Mouse (Mus musculus) mouse embryonic stem cell (cell line): ENCODE results near the gene Rbm20.

Source experiments
- in situ Hi-C, 2 experiments: fragments of 300-500 bp; cut with MboI; formaldehyde crosslinking; loops; 1 replicate in 1 of 2; 3 replicates in 1 of 2; pipeline ENCODE4 v1.14.3; 2019 to 2020; ENCODE audit warnings: low sequenced_read_pairs in 2 of 2, low pct_unique_long_range_greater_than_20kb in 1 of 2, mixed read lengths in 1 of 2; ENCODE audit not compliant: unreplicated experiment in 1 of 2

Gene Rbm20

DNA sequence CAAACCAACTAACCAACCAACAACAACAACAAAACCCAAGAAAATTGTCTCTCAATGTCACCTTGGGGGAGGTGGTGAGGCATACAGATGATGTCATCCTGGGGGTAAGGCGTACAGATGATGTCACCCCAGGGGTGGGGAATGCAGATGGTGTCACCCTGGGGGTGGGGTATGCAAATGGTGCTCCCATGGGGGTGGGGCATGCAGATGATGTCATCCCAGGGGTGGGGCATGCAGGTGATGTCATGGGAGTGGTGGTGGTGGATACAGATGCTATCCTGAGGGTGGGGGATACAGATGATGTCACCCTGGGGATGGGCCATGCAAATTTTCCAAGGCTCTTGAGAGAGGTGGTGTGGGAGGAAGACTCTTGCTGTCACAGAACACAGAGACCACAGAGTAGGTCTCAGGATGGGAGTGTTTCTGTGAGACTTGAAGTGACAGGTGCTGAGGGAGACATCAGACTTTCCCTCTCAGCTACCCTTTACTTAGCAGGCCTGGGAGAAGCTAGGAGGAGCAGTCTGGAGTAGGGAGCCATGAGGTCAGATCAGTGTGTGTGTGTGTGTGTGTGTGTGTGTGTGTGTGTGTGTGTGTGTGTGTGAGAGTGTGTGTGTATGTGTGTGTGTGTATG is 63.8 kb downstream of the Rbm20 start:
- in situ Hi-C loops: loop anchor here in 1 of 2 experiments (25.0 kb wide), 1 partner anchor 354 kb away; the partner anchor contains the start of gene Smndc1

DNA sequence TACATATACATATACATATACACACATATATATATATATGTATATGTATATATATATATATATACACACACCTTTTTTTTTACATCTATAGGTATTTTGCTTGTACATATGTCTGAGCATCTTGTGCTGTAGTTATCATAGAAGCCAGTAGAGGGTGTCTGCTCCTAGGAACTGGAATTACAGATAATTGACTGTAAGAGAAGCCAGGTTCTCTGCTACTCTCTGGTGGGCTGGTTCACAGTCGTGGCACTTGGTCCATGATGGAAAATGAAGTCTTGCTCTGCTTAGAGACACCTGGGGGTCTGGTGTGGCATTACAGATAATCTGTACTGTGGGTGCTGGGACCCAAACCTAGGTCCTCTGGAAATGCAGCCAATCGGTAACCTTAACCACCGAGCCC is 64.8 kb downstream of the Rbm20 start:
- in situ Hi-C loops: loop anchor here in 1 of 2 experiments (25.0 kb wide), 1 partner anchor 355 kb away; the partner anchor contains the start of gene Smndc1

DNA sequence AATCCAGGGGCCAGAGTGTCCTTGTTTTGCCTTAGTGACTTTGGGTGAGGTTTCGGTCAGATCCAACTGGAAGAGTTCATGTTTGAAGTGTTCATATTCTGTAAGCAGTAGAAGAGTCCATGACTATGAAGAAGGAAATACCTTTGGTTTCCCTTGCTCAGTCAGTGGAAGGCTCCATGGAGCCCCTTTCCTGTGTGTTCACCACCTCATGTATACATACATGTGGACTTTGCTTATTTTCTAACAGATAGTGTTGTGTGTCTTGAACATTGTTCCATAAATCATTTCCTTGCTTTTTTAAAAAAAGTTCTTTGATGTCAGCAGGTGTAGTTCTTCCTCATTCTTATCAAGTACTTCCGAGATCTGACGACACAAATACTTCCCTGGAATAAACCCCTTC is 68.2 kb downstream of the Rbm20 start:
- in situ Hi-C loops: loop anchor here in 1 of 2 experiments (25.0 kb wide), 1 partner anchor 358 kb away; the partner anchor contains the start of gene Smndc1

DNA sequence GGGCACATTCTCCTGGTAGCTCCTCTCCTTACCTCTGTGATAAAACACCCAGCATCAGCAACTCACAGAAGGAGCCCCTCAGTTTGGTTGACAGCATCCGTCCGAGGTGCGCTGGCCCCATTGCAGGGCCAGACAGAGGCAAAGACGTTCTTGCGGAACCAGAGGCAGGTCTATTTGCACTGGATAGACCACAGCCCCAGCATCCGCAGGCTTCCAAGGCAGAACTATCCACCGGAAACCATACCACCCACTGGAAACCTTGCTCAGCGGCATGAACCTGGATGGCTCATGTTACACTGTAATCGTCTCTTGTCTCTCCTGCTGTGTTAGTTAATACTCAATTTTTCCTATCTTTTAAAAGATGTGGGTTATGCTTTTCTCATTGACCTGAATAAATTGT is 69.0 kb downstream of the Rbm20 start:
- in situ Hi-C loops: loop anchor here in 1 of 2 experiments (25.0 kb wide), 1 partner anchor 359 kb away; the partner anchor contains the start of gene Smndc1

DNA sequence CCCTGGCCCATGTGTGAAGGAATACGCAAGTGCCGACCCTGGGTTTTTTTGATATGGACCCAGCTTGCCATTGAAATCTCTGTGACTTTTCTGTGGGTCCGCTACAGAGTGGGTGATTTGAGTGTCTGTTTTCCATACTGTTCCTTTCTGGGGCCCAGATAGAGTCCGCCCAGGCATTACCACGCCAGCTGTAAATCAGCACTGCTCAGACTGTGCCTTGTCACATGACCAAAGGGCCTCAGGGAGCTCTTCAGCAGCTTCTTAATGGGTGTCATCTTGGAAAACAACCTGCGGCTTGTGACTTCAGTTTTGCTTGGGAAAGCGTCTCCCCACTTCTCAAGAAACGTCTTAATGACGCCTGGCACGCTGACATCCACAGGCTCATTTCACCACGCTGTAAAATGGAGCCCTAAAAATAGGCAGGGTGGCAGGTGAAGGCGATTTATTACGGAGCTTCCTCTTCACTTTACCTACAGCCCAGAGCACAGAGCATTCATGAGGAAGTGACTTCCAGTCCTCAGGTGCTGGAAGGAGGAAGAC is 71.2 kb downstream of the Rbm20 start:
- in situ Hi-C loops: loop anchor here in 1 of 2 experiments (25.0 kb wide), 1 partner anchor 361 kb away; the partner anchor contains the start of gene Smndc1

DNA sequence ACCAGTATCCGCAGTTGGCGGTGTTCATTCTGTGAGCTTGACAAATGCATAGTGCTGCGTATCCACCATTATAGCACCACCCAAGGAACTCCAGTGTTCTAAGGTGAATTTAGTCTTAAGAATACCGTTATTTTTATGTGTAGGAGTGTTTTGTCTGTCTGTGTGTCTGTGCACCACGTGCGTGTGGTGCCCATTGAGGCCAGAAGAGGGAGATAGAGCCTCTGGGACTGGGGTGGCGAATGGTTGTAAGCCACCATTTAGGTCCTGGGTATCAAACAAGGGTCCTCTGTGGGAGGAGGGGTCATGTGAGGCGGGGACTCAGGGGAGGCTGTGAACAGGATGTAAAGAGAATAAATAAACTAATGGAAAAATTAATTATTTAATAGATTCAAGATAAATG is 72.2 kb downstream of the Rbm20 start:
- in situ Hi-C loops: loop anchor here in 1 of 2 experiments (25.0 kb wide), 1 partner anchor 362 kb away; the partner anchor contains the start of gene Smndc1

DNA sequence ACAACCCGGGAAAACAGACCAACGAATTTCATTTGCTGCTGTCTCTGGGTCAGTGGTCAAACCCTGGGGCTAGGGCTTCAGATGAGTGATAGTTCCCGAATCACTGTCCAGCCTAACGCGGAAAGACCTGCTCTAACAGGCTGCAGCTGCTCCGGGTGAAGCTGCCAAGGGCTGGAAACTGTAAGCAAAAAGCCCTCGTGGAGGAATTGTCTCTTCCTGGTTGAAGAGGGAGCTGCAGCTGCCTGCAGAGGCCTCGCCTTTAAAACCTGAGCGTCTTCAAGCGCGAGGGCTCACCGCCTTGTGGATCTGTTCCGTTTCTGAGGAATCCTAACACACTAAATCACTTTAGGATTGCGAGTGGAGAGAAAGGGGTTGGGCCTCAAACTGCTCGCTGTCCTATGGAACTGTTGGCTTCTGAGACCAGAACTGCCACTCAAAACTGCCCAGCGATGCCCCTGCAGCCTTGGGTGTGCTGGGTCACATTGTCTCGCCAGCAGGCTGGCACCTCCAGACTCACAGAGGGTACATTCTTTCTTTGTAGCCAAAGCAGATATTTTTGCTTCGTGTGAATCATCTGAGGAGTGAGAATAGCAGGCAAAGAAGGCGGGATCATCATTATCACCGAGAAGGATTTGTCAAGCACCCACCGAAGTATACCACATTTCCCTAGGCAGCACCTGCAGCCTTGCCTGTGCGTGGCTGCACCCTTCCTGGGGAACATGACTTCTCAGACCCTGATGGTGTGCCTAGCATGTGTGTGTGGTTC is 74.5 kb downstream of the Rbm20 start:
- in situ Hi-C loops: loop anchor here in 1 of 2 experiments (10.0 kb wide), 1 partner anchor 107 kb away; no protein-coding TSS in a partner anchor

DNA sequence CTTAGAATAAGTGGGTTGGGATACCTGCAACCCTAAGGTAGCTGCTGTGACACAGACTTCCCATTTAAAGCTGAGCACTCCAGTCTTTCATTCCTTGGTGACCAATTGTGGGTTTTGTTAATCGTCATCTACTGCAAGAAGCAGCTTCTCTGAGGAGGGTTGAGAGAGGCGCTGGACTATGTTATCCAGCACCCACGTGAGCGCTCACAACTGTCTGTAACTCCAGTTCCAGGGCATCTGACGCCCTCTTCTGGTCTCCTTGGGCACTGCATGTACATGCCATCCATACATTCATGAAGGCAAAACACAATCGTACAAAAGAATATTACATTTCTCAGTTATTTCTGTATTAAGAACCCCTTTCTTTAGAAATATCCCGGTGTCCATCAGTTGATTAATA is 75.9 kb downstream of the Rbm20 start:
- in situ Hi-C loops: loop anchor here in 1 of 2 experiments (10.0 kb wide), 1 partner anchor 108 kb away; no protein-coding TSS in a partner anchor

DNA sequence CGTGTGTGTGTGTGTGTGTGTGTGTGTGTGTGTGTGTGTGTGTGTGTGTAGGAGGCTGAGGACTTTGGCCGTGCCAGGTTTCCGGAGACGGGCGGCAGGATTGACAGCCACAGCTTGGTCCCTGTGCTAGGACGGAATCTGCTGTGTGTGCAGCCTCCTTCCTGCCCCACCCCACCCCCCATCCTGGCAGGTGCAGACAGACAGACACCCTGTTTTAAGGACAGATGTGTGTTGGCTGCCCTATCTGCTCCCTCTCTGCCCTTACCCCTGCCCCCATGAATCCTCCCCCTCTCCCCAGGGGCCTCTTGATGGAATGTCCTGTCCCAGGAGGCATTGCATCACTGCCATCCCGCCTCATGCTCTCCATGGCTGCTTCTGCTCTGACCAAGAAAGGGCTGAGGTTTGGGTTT is 77.3 kb downstream of the Rbm20 start:
- in situ Hi-C loops: loop anchor here in 1 of 2 experiments (10.0 kb wide), 1 partner anchor 110 kb away; no protein-coding TSS in a partner anchor

DNA sequence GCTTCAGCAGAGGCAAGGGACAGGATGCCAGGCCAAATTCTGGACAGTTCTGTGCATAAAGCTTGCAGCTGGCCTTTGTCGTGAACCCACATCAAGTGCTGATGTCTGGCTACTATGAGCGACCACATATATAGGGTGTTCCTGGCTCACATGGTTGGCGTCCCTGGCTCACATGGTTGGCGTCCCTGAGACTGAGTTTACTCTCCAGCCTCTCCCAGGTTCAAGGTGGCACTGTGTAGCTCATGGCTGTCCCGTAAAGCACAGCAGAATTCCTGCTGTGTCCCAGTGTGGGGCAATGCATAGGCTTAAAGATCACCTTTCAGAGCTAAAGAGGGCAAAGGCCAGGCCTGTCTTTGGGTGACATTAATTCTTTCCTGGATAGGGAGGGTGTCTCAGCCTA is 78.2 kb downstream of the Rbm20 start:
- in situ Hi-C loops: loop anchor here (5.0 to 10.0 kb wide), 2 partner anchors 103 to 111 kb away; no protein-coding TSS in a partner anchor

DNA sequence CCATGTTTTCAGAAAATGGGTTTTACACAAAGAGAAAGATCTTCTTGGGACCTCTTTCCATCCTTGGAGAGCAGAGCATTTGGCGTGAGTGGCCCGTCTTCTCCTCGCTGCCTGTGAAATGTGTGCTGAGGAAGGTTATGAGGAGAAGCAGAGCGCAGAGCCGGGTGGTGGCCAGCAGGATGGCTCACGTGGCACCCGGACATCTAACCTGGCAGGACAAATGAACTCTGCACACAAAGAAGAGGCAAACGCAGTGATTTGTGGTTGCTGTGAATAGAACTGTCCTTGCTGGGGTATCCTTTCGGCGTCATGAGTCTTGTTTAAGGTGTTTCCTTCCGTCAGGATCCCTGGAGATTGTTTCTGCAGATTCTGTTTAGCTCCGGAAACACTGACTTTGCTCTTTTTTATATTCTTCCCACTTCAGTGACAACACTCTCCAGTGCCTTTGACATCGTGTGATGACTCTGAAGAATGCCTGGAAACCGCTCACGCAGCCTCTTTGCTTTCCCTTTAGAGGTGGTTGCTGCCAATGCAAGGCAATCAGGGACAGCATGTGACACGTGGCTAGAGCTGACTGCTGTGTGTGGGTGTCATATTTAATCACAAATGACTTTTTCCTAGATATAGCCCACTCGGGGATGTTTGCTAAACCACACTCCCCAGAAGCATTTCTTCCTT is 80.5 kb downstream of the Rbm20 start:
- in situ Hi-C loops: loop anchor here (5.0 to 10.0 kb wide), 2 partner anchors 105 to 113 kb away; no protein-coding TSS in a partner anchor

DNA sequence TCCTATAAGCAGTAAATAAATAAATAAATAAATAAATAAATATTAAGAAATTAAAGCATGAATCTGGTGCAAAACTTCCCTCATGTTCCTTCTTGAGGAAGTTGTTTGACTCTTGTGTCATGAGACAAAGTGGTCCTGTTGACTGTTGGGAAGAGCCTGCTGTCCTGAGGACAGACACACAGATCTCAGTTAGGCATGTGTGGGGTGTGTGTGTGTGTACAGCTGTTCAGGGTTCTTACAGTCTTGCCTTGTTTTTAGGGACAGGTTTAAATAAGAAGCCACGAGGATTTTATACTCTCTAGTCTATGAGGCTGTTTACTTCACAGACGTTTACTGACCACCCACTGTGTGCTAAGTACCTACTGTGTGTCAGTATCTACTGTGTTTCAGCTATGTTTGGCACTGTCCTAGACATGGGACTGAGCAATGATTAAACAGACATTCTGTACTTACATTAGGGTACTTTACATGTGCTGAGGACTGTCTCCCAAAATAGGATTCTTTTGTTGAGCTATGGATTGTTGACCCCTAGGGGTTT is 81.8 kb downstream of the Rbm20 start:
- in situ Hi-C loops: loop anchor here (5.0 to 10.0 kb wide), 2 partner anchors 107 to 114 kb away; no protein-coding TSS in a partner anchor

DNA sequence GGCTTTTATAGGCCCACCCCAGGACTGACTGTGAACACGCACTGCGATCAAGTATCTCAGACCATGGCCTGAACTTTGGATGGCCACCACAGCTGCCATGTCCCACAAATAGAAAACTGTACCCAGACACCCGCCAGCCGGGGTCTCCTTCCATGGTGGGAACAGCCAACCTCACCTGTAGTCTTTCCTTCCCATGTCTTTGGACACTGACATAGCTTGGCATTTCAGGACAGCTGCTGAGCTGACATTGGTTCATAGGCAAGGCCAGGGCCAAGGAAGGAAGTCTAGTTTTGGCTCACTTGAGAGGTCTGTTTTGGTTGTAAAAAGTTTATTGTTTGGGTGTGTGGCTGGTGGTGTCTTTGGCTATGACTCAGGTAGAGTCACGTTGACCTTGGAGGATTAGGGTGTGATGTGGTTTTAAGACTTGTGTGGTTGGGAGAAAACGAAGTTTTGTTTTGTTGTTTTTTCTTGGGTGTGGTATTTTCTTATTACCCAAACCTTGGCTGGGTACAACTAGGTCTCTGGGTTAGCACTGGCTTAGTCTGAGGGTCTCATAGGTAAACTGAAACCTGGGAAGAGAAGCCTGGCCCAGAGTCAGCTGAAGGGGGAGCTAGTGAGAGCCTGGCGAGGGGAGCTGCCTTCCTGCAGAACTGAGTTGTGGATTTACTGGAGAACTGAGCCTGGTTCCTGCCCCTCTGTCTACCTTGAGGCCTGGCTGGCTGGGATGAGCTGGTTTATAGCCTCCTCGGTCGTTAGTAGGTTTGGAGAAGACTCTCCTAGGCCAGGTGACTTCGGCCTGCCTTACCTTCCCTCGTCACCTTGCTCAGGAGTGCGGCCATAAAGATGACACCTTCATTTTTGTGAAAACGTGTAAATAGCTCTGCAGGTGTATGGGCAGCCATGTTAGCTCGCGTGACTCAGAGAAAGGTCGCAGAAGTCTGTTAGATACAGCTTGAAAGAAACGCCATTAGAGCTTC is 83.3 kb downstream of the Rbm20 start:
- in situ Hi-C loops: no loop called here

DNA sequence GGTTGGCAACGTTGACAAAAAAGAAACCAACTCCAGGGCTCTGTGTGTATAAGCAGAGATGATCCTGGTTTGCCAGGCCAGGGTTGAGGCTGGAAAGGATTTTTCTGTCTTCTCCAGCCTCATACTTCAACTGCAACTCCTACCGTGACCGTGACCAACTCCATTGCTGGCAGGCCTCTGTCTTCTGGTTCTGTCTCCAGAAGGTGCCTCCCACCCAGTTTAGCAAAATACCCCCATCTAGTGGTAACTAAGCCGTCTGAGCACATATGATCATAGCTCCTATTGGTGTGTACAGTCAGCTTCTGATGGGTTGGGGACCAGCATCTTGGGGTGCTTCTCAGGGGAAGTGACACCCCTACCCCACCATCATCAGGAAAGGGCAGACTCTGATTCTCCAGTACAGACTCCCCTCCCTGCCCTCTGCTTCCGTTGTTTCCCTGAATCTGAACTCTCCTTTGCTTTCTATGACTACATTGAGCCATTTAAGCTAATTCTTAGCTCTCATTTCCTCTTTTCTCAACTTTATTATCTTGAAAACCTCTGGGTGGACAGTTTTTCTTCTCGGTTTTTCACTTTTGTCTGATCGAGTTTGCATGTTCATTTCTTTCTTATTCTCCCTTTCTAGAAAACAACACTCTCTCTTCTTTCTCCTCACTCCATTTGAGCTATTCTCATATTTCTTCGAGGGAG is 85.8 kb downstream of the Rbm20 start:
- in situ Hi-C loops: no loop called here

DNA sequence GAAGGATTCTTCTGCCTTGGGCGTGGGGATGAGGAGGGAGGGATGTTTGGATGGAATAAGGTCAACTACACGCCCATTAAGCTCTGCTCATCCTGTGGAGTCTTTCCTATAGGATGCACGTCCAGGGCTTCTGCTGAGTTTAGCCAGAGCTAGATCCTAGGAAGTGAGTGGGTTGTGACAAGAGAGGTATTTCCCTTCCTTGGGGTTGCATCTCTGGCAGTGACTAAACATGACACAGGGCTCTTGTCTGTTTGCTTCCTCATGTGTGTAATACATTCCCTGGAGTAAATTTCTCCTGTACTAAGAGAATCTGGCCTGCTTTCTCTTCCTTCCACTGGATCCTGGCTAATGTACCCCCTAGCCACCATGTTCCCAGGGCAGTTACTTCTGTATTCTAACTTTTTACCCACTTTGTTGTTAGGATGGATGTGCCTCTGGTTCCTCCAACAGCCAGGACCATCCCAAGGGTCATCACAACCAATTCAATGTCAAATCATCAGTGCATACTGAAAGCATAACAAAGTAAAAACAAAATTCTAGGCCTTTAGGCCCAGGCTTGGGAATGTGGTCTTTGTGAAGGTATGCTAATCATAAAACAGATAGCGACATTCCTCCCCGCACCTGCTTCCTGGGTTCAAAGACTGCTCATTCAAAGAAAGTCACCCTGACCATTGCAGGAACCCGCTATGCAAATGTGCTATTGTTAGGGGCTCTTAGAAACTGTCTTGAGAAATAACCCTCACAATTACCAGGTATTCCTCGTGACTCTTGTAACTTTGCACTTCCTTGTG is 87.8 kb downstream of the Rbm20 start:
- in situ Hi-C loops: no loop called here

DNA sequence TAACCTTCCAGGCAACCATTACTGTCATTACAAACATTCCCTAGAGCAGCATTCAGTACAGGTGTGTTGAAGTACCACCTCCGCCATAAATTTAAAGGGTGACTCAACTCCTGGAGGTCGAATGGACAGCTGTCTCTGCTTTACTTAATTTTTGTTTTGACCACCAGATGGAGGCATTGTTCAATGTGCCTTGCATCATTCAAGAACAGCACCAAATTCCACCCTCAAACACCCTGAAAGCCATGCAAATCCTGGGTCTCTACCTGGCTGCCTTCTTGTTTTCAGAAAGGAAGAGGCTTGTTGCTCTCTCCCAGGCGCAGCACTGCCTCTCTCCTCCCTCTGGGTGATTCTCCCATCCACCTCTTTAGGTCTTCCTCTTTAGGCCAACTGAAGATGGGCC is 91.4 kb downstream of the Rbm20 start:
- in situ Hi-C loops: no loop called here
